Mouse (Mus musculus): ENCODE data around the gene Gtpbp10. TPM values are rescaled to one million over a fixed set of nuclear protein-coding genes. Genes with fewer than 3 reads are reported as not detected.

Gtpbp10 gene
- total and polyA plus RNA-seq, 3 experiments, result not detected

DNA sequence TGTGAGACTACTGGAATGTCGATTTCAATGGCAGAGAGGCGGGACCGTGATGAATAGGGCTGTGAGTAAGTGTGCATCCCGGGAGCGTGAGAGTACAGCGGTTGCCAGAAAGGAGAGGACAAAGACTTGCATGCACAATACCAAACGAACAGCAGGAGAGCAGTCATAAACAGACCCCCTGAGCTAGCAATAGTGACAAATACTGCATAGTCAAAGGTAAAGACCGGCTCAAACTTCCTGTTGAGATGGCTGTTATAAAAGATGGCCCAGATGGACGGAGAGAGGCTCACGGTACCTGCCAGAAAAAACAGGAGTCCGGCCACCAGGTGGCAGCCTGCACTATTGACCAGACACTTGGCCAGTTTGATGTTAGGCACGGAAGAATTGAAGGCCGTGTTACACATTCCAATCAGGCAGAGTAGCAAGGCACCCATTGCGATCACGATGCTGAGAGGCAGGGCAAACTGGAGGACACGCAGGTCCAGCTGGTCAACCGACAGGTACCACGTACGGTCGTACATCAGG lies 51.6 kb downstream of the Gtpbp10 start:
- DNase-seq (ENCODE audit: extremely low read depth), result peak; percentile 26
- no peaks in the 10 kb centered on the region; the same call in 1 of the 2 replicates for H3K79me2 ChIP-seq (replicated peaks; ENCODE audit: control insufficient read depth, extremely low read depth, insufficient read depth, poor library complexity, severe bottlenecking)
- H3K4me3 ChIP-seq (replicated peaks in 1 of 3; ENCODE audit: low read depth in 2 of 3, low read length in 2 of 3, poor library complexity in 1 of 3), result no peak overlapping the region
- H3K9ac ChIP-seq (ENCODE audit: insufficient read depth, low read depth), result no peak overlapping the region
- in situ Hi-C loops (cut with MboI; ENCODE audit: low pct_ligation_motif_present, low pct_unique_long_range_greater_than_20kb, low sequenced_read_pairs) (loop anchor here (10.0 to 25.0 kb wide), 2 partner anchors 130 to 227 kb away; no protein-coding TSS in a partner anchor), dilution Hi-C loops (cut with MboI; ENCODE audit: extremely low pct_ligation_motif_present, extremely low pct_unique_long_range_greater_than_20kb, low sequenced_read_pairs) (no loop called here)
- peaks cover 36 to 70% of the 10 kb centered on the region in 2 experiments for H3K36me3 ChIP-seq (replicated peaks in 1 of 2; ENCODE audit: control insufficient read depth in 1 of 2, insufficient read depth in 1 of 2, low read length in 1 of 2)
- H3K4me1 ChIP-seq (ENCODE audit: control insufficient read depth in 1 of 2, insufficient read depth in 2 of 2), result peaks cover 8 to 32% of the 10 kb centered on the region in 2 experiments
- H3K27ac ChIP-seq (ENCODE audit: insufficient read depth, low read depth), result no peak overlapping the region
- TF ChIP-seq RAD21 (IDR thresholded peaks at IDR 0.05; ENCODE audit: low read depth, low read length), result peak; percentile 58
- no peak for TF ChIP-seq USF2 (conservative IDR thresholded peaks at IDR 0.05; ENCODE audit: low read depth, low read length)
- peak in 1 of 2 experiments; percentile 71; a peak in 2 of 4 replicates for TF ChIP-seq CTCF (conservative IDR thresholded peaks at IDR 0.05 in 1 of 2, IDR thresholded peaks at IDR 0.05 in 1 of 2; ENCODE audit: low read depth in 2 of 2, low read length in 2 of 2)
- TF ChIP-seq KAT2A (IDR thresholded peaks at IDR 0.05; ENCODE audit: insufficient replicate concordance, low read length), result no peak
- TF ChIP-seq MAX (IDR thresholded peaks at IDR 0.05; ENCODE audit: low read length), result no peak
- TF ChIP-seq SMC3 (IDR thresholded peaks at IDR 0.05; ENCODE audit: low read depth, low read length), result peak; percentile 81
- TF ChIP-seq NELFE (IDR thresholded peaks at IDR 0.05; ENCODE audit: low read depth, low read length), result no peak
- peaks cover 4% of the 10 kb centered on the region for H3K9me3 ChIP-seq (replicated peaks; ENCODE audit: low read length)
- no peaks in the 10 kb centered on the region for H3K27me3 ChIP-seq (replicated peaks)
- H3K4me2 ChIP-seq (ENCODE audit: insufficient read depth, low read depth, poor library complexity, severe bottlenecking), result no peak overlapping the region

- no peak overlapping the region for H3K4me2 ChIP-seq (ENCODE audit: insufficient read depth, low read depth, poor library complexity, severe bottlenecking)
- TF ChIP-seq ZC3H11A (IDR thresholded peaks at IDR 0.05; ENCODE audit: low read depth, low read length), result no peak
- no peak for TF ChIP-seq TBP (conservative IDR thresholded peaks at IDR 0.05; ENCODE audit: low read depth, low read length)
- TF ChIP-seq MEF2A (IDR thresholded peaks at IDR 0.05; ENCODE audit: borderline replicate concordance, low read depth, low read length), result no peak
- no peak for TF ChIP-seq MXI1 (IDR thresholded peaks at IDR 0.05; ENCODE audit: low read depth, low read length)
- no peak for TF ChIP-seq KAT2A (IDR thresholded peaks at IDR 0.05; ENCODE audit: insufficient replicate concordance, low read length)
- no peak for TF ChIP-seq USF1 (IDR thresholded peaks at IDR 0.05; ENCODE audit: low read depth, low read length)
- no peak for TF ChIP-seq RAD21 (IDR thresholded peaks at IDR 0.05; ENCODE audit: low read depth, low read length)
- TF ChIP-seq NELFE (IDR thresholded peaks at IDR 0.05; ENCODE audit: low read depth, low read length), result no peak
- no peak for TF ChIP-seq MAX (IDR thresholded peaks at IDR 0.05; ENCODE audit: low read length)
- TF ChIP-seq TCF12 (IDR thresholded peaks at IDR 0.05; ENCODE audit: low read depth, low read length), result no peak
- no peak overlapping the region for H3K27ac ChIP-seq (ENCODE audit: insufficient read depth, low read depth)
- in situ Hi-C loops (cut with MboI; ENCODE audit: low pct_ligation_motif_present, low pct_unique_long_range_greater_than_20kb, low sequenced_read_pairs) (loop anchor here (10.0 to 25.0 kb wide), 2 partner anchors 133 to 230 kb away; no protein-coding TSS in a partner anchor), dilution Hi-C loops (cut with MboI; ENCODE audit: extremely low pct_ligation_motif_present, extremely low pct_unique_long_range_greater_than_20kb, low sequenced_read_pairs) (no loop called here)
- DNase-seq (ENCODE audit: extremely low read depth), result no peak
- no peaks in the 10 kb centered on the region for H3K27me3 ChIP-seq (replicated peaks)
- H3K9me3 ChIP-seq (replicated peaks; ENCODE audit: low read length), result no peaks in the 10 kb centered on the region
- H3K4me1 ChIP-seq (ENCODE audit: control insufficient read depth in 1 of 2, insufficient read depth in 2 of 2), result peaks cover 0 to 4% of the 10 kb centered on the region in 2 experiments; a peak in 2 of 4 replicates
- H3K36me3 ChIP-seq (replicated peaks in 1 of 2; ENCODE audit: control insufficient read depth in 1 of 2, insufficient read depth in 1 of 2, low read length in 1 of 2), result peaks cover 32 to 43% of the 10 kb centered on the region in 2 experiments
- no peak overlapping the region for H3K4me3 ChIP-seq (replicated peaks in 1 of 3; ENCODE audit: low read depth in 2 of 3, low read length in 2 of 3, poor library complexity in 1 of 3)
- H3K9ac ChIP-seq (ENCODE audit: insufficient read depth, low read depth), result no peak overlapping the region
- H3K79me2 ChIP-seq (replicated peaks; ENCODE audit: control insufficient read depth, extremely low read depth, insufficient read depth, poor library complexity, severe bottlenecking), result no peaks in the 10 kb centered on the region; the same call in 1 of the 2 replicates
These were observed 54.9 kb downstream of the Gtpbp10 start for GRCm38 (mm10) chr5:5504456-5504855.
